Mouse (Mus musculus): ENCODE measurements at regions not wholly inside any gene's neighbourhood (a gene's known extent, or its start where the extent isn't known, plus 50 kb on each side); places are given as distances from the start of the nearest gene placed in this dataset.

DNA sequence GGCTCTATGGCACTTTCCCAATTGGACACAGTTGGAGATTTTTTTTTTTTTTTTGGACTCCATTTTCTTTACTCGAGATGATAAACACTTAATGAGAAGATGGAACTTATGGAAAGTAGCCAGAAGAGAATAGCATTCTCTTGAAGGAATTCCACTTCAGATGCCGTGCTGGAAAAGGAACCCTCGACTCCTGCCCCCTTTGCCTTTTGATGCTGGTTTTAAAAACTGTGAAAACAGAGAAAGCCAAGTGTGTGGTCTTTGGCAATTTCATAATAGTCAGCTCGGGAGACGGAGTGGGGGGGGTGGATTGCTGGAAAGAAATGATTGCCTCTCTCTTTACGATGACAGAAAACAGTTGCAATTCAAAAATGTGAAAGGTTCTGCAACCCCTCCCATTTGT is 429.2 kb downstream of the Fgf9 start:
- in situ Hi-C loops (cut with MboI, MseI) = no loop called here

DNA sequence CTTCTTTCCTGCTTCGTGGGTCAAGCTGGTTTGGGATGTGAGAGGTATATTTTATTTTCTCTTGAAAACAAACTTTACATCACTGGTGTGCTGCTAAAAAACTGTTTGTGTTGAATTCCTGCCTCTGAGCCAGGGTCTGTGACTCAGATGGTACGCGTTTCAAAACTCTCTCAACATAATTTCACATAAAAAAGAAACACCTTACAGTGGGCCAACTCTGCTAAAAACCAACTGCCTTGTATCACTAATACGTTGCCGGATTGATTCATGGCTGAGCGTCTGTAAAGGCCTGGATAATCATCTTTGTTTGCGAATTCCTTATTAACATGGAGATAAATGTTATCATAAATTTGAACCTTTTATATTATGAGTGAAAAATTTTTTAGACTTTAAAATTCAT is 428.7 kb downstream of the Fgf9 start:
- in situ Hi-C loops (cut with MboI, MseI) = no loop called here

DNA sequence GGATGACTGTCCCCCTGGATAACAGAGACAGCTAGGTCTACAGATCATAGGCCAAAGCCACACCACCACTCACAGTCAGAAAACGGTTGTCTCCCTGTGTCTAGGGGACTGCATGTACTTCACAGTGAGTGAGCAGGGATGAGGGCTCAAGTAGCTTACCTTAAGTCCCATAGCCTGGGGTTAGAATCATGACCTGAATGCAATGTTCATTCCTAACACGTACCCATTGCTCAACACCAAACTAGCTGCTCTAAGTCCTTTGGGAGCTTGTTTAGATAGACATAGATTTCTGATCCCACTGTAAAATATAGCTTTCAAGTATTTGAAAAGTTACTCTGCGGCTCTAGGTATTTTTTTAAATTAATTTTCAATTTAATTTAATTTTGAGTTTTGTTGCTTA is 426.6 kb downstream of the Fgf9 start:
- in situ Hi-C loops (cut with MboI, MseI) = no loop called here

DNA sequence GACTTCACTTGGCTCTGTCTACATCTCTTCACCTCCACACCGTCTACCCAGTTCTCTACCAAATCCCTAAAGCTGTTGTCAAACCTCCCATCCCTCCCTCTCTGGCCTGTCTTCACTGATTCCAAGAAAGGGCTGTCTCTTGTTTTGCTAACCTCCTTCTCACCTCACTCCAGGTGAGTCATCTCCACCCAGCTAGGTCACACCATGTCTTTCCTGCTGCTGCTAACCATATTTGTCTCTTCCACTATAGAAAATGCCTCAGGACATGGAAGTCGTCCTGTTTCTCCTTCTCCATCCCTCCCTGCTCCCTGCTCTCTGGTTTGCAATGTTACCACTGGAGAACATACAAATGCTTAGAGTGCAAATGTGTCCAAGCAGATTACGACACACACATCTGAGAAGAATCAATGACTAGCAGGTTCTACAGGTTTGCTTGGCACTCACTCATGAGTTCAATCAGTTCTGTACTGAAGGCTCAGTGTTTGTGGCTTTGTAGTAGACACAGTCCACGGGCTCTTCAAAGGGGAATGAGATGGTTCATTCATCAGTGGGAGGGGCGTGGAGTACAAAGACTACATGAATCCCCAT is 424.1 kb downstream of the Fgf9 start:
- in situ Hi-C loops (cut with MboI, MseI) = no loop called here

DNA sequence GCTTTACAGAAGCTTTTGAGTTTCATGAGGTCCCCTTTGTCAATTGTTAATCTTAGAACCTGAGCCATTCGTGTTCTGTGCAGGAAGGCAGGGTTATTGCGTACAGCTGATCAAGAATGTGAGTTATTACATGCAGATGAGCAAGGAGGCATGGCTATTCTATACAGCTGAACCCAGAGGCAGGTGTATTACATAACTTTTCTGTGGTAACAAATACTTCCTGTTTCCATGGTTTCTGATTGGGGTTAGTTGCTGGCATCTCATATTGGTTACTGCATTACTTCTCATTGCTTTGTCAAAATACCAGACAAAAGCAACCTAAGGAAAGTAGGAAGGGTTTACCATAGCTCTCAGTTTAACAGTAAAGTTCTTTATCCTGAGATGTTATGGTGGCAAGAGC is 421.8 kb downstream of the Fgf9 start:
- in situ Hi-C loops (cut with MboI, MseI) = no loop called here

DNA sequence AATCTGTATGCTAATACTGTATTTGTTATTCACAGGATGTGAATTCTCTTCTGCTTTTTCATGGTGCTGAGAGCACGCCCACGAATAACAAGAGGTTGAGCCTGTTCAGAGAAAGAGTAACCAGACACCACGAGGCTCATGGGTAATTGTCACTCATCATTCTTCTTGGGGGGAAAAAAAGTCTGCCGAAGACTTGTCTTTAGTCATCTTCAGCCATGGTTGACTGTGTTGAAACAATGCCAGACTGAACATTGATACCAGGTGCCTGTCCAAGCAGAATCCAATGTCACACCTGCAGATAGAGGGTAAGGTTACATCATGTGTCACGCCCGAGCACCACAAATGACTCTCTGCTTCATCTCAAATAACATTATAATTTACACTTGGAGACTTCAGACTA is 418.5 kb downstream of the Fgf9 start:
- in situ Hi-C loops (cut with MboI, MseI) = no loop called here

DNA sequence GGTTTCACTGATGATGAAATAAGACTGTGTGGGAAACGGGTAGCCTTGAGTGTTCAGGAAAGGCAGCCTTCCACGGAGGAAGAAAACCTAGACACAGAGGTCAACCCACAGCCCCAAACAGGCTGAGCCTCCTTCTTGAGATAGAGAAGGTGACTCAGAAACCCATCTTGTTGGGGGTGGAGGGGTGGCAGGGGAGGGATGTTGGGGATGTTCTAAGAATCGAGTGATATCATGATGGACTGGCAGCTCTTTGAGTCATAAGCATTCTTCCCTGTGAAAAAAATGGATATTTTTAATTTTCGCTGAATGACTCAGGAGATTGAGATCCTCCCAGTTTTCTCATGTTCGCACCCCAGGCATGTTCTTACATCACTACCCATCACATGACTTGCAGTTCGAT is 417.5 kb downstream of the Fgf9 start:
- in situ Hi-C loops (cut with MboI, MseI) = no loop called here

DNA sequence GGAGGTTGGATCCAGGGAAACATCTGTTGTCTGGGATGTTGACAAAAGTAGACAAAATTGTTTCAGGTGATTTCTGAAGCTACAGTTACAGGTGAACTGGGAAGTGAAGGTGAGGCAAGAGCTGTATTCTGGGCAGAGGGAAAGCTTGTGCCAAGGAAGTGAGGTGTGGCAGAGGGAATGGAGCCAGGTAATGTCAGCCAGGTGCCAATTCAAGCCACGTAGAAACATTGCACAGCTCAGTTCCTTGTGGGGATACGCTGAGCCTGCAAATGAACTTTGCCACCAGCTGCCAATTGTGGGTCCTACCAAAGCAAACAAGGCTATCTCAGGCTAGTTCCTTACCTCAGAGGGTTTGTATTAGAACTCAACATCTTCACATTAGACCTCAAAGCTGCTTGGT is 410.1 kb downstream of the Fgf9 start:
- in situ Hi-C loops (cut with MboI, MseI) = no loop called here

DNA sequence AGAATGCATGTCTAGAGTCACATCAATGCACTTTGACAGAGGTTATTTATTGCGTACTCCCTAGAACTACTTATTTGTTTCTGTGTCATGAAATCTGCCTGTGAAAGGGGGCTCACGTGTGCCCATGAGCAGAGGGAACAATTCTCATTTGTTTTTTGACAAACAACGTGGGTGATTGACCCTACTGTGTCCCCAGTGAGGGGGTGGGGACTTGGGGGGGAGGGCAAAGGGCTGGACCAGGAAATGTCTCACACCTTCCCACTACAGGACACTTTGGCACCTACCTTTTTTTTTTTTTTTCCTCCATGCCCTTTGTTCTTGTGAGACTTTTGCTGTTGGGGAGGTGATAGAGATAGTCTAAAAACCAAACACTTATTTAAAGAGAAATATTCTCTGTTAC is 400.3 kb downstream of the Fgf9 start:
- in situ Hi-C loops (cut with MboI, MseI) = no loop called here

DNA sequence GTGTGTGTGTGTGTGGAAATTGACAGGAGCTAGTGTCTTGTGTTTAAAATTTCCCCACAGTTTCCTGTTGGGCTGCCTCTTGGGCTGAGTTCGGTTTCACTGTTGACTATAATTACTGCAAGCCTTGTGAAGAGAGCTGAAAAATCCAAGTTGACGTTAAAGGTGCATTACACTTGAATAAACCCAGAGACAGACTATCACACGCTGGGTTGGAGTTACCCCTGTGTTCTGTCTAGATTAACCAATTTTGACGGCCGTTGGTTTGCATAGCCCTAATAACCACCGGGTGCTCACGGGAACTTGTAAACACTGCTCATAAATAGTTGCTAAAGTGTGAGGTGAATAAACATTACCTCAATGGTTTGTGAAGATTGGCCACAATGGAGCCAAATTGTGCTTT is 398.1 kb downstream of the Fgf9 start:
- in situ Hi-C loops (cut with MboI, MseI) = no loop called here

DNA sequence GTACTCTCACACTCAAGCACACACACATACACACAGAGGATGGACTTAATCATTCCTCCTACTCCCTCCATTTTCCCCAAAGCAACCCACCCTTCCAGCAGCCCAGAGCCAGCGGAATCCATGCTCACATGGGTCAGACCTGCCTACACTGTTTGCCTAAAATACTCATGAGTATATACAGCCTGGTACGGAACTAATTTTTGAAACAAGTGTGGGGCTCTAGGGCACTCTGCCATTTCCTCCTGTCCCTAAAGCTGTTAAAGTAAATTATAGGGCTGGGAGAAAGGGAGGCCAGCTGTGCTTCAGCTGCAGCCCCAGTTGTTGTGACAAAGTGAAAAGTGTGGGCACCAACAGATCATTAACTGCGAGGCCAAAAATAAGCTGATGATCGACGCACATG is 397.5 kb downstream of the Fgf9 start:
- in situ Hi-C loops (cut with MboI, MseI) = no loop called here

DNA sequence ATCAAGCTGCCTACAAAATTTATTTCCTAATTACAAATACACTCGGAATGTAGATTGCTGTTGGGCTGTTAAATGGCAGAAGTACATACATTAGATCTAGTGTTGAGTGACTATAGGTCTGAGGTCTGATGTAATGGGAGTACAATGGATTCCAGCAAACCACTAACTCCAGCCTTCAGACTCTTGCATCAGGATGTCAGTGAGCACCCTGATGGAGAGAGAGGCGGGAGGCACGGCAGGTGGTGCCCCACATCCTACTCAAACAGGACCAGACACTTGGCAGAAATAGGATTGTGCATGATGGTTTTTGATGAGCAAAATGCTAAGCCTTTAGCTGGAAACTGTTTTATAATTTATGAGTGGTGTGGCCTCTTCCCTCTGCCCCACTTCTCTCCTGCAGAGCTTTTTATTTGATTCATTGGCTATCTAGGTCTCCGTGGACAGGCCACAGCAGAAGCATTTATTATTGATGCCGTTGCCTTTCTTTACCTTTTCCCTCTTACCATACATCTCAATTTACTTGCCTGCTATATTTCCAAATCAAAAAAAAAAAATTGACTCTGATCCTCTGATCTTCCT is 376.5 kb downstream of the Fgf9 start:
- in situ Hi-C loops (cut with MboI, MseI) = no loop called here

DNA sequence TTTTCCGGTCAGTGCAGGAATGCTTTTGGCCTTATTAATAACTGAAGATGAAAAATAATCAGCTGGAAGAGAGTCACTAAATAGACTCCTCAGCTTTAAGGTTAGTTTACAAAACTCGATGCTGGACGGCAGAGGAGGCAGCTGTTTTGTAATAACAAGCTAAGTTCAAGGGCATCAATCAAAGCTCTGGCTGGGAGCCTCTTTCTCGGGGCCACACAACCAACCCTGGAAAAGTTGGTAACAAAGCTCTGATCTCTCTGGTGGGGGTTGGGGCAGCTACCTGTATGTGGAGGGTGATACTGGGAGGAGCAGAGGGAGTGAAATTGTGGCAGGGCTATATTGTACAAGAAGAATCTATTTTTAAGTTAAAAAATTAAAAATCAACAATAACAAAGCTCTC is 374.1 kb downstream of the Fgf9 start:
- in situ Hi-C loops (cut with MboI, MseI) = no loop called here

DNA sequence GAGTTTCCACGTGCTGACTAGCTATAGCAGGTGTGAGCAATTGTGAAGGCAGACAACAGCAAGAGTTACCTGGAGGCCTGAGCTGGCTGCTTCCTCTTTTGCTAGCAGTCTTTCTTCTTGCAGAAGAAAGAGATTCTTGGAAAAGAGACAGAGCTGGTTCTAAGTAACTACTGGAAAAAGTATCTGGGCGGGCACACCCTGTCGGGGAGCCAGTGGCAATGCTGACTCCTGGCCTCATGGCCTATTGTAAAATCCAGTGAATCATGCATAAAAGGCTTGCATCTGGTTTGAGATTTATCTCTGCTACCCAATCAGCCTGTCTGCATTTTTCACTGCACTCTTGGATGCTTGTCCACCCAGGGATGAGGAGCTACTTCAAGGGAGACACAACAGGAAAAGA is 372.2 kb downstream of the Fgf9 start:
- in situ Hi-C loops (cut with MboI, MseI) = no loop called here

DNA sequence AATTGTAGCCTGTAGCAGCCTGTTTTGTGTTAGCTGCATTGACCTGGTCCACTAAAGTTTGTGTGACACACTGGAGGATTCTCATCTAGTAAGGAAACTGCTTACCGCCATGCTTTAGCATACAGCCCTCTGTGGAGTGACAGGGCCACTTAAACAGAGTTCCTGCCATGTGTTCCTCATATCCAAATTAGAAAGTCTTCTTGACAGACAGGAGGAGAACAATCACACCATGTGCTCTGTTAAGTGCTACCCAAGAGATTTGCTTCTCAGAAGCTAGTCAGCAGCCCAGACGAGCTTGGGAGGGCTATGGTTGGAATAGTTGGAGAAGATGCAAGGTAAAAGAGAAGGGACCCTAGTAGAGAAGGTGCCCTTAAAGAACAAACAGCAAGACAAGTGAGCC is 369.6 kb downstream of the Fgf9 start:
- in situ Hi-C loops (cut with MboI, MseI) = no loop called here

DNA sequence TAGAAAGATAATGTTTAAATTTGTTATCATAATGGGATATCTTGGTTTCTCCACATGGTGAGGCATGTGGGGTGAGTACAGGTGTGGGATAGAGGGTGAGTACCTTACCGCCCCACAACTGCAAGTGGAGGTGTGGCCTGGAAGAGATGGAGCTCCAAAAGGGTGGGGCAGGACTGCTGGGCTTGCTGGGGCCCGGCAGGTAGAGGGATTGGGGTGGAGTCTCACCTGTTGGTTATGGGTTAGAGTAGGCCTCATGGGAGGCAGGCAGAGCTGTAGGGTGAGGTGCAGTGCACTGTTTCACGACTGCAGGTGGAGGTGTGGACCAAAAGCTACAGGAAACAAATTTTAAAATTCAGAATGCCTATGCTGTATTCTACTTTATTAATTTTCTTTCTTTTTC is 365.7 kb downstream of the Fgf9 start:
- in situ Hi-C loops (cut with MboI, MseI) = no loop called here

DNA sequence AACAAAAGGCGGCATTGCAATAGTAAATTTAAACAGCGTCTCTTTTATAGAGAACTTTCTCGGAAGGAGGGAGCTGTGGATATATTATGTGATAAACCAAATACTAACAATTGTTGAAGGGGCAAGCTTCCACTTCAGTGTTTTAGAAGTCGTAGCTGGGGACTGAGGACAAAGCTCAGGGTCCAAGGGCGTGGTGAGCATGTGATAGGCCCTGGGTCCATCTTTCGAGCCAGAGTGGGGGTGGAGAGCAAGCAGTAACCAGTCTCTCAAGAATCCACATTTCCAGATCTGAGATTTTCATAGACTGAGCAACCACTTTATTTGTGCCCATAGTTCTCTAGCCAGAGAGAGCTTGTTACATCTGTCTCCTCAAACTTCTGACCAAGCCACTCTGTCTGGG is 356.1 kb downstream of the Fgf9 start:
- in situ Hi-C loops (cut with MboI, MseI) = no loop called here

DNA sequence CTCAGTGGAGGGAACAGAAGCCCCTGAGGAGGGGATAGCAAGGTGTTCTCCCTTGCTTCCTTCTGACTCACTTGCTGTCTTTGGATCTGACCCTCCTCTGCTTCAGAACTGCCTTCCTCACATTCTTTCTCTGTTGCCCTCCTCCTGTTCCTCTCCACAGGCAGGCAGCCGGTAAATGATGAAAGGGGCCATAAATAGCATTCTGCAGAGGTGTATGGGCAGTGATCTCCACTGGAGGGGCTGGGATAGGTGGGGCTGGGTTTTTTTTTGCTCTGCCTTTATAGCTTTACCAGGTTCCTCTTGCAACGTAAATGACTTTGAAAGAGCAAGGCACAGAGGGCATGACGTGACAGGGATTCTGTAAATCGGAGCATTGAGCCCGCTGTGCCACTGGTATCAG is 351.6 kb downstream of the Fgf9 start:
- in situ Hi-C loops (cut with MboI, MseI) = no loop called here

DNA sequence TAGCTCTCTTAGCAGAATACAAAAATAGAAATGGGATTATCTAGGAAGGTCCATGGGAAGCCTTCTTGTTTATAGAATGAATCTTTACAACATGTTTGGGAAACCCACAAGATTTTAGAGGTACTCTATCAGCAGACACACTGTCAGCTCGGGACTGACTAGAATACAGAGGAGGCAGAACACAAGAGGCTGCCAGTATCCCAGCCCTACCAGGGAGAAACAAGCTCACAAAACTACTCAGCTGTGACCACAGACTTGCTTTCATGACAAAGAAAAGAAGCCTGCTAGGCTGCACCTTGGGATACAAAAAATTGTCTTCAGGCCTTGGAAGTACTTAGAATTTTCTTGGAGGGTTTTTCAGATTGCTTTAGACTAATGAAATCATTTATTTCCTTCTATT is 347.2 kb downstream of the Fgf9 start:
- in situ Hi-C loops (cut with MboI, MseI) = loop anchor here (10.0 kb wide), 1 partner anchor 1637 kb away; no protein-coding TSS in a partner anchor

DNA sequence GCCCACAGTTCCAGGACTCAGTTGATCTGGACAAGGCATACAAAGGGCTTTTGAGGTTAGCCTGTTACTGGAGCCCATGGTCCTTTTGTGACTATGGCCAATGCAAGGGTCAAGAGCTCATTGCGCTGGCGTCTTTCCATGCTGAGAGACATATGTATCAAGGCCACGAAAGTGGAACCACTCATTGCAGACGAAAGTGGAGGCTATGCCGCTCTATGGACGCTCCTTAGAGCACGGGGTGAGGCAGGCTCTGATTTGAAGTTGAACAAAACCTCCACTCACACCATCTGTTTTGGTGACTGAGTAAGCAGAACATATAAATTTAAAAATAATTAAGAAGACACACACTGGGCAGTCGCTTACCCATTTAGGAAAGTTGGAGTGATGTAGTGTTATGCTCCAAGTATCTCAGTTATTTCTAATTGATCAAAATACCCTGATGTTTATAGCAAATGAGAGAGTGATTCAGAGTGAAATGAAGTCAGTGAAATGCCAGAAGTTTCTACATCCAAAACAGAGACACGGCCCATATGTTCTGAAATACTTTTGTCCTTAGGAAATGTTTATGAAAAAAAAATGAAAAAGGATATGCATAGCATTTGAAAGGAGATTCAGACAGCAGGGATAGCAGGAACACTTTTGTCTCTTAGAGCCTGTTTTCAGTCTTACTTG is 321.8 kb downstream of the Fgf9 start:
- in situ Hi-C loops (cut with MboI, MseI) = no loop called here

DNA sequence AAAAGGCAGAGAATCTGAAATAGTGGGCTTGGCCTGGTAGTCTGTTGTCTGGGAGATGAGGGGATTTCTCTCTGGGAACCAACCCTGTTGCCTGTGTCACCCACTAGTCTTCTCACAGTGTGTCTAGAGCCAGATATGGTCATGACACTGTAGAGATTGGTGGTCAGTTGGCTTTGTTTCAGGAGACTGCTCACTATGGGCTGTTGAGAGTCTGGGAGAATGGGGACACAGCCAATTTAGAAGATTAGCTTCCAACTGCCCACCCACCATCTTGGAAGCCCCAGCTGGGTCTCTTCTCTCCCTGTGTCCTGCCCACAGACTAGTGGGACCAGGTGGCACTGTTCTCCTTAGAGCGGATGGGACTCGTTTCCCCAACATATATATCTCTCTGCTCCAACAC is 320.4 kb downstream of the Fgf9 start:
- in situ Hi-C loops (cut with MboI, MseI) = no loop called here

DNA sequence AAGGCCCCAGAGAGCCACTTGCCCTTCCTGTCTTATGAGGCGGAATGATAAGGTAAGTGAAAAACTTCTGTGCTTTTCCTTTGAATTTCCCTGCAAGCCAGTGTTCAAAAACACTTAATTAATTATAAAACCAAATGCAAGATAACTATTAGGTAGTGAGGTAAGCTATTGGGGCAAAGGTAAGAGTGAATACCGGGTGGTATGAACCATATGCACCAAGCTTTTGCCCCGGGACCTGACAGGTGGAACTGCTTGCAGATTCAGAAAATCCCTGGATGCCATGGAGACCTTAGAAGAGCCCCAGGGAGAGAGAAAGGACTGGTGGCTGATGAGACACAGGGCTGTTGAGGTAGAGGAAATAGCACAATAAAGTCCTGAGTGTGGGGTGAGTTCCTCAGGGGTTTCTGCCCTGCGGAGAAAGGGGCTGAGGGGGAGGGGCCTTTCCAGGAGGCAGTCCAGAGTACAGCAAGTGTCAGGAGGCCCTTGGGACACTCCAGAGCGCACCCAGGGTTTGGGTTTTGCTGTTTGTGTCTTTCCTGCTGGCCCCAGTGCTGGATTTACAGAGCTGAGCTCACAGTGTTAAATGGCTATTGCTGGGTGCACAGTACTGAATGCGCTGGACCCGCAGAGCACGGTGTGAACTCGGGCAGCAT is 317.1 kb downstream of the Fgf9 start:
- in situ Hi-C loops (cut with MboI, MseI) = no loop called here

DNA sequence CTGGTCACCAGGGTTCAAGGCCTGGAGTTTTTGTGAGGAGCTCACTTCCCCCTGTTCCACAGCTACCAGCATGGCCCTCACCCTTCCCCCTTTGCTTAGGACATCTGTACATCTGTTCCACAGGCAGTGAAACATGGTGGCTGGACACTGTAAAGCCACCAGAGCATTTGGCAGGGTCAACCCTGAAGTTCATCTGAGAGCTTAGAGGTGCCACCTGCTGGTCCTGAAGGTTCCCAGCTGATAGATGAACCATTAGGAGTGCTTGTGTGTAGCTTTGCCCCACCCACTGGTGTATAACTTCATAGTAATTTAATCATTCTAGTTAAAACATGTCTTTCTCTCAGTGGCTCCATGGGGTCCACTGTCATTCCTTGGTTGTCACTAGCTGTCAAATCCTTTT is 304.7 kb downstream of the Fgf9 start:
- in situ Hi-C loops (cut with MboI, MseI) = no loop called here
